8 mouse cellular contexts compared by ENCODE assay signal in genomic region chr14:45539659-45540468, GRCm38 (mm10). TPM values are rescaled to one million over a fixed set of nuclear protein-coding genes. Genes with fewer than 3 reads are reported as not detected.
DNase-seq lines count a peak whose midpoint lies in the region; TF ChIP-seq lines count a peak whose summit lies in the region.

No protein-coding gene starts in this region.

- no peaks in the 10 kb centered on the region for H3K27me3 ChIP-seq in C2C12 (ENCODE audit: control insufficient read depth, insufficient read depth, insufficient read length)

- H3K79me2 ChIP-seq in C2C12 (ENCODE audit: control insufficient read depth, insufficient read depth): no peaks in the 10 kb centered on the region

- peak; percentile 85 for DNase-seq in adrenal gland, postnatal 14 days
- peak; percentile 66 for DNase-seq in embryo, embryonic 9.5 days (ENCODE audit: extremely low spot score)
- DNase-seq in heart, adult 18-20 months: peak; percentile 91 to 94
- peak; percentile 87 for DNase-seq in kidney, adult 18-20 months
- peak; percentile 63 for DNase-seq in liver
- DNase-seq in neural tube, embryonic 10.5 days (ENCODE audit: extremely low spot score, low spot score): peak; percentile 57
- DNase-seq in thymus, postnatal 25 days: peak; percentile 11

- H3ac ChIP-seq in C2C12 (ENCODE audit: control insufficient read depth, insufficient read length, low read depth): no peak overlapping the region

- no peaks in the 10 kb centered on the region for H3K36me3 ChIP-seq in C2C12 (ENCODE audit: control insufficient read depth, insufficient read depth)

- no peaks in the 10 kb centered on the region for H3K79me3 ChIP-seq in C2C12 (ENCODE audit: low read depth)

- peak; percentile 63 for TF ChIP-seq CTCF in C2C12 (IDR thresholded peaks at IDR 0.05; ENCODE audit: control insufficient read depth, insufficient read depth, insufficient read length)

- no peak overlapping the region for H3K4me3 ChIP-seq in C2C12 (ENCODE audit: insufficient read depth, poor library complexity, severe bottlenecking)

TF ChIP-seq in C2C12, 6 proteins besides CTCF, POLR2A, EP300 and RAD21:
- TF ChIP-seq MAX (IDR thresholded peaks at IDR 0.05): no peak
- no peak for TF ChIP-seq CEBPB (IDR thresholded peaks at IDR 0.05; ENCODE audit: low read depth)
- TF ChIP-seq USF1 (IDR thresholded peaks at IDR 0.05; ENCODE audit: low read depth): no peak
- no peak for TF ChIP-seq MYOD1 (IDR thresholded peaks at IDR 0.05; ENCODE audit: control insufficient read depth, insufficient read length, low read depth)
- TF ChIP-seq FOSL1 (IDR thresholded peaks at IDR 0.05; ENCODE audit: insufficient read depth, low read length, poor library complexity, severe bottlenecking): no peak
- TF ChIP-seq MYOG (IDR thresholded peaks at IDR 0.05; ENCODE audit: control insufficient read depth, extremely low read depth, insufficient read length): no peak

RNA-seq across cellular contexts. Expression of gene Fermt2, which starts 9.9 kb away (rescaled TPM):
- 40.9 TPM for polyA plus RNA-seq in C2C12 (2012; fragmentation: generic; extraction: Trizol)
- 140 and 148 TPM in 2 replicates for total RNA-seq in adrenal gland, postnatal 14 days (2021)
- total RNA-seq in heart, adult 18-20 months (2021): 100 to 1,000 TPM; 215 to 269 TPM

Comparison
In these comparisons a context has a peak if more than half of its experiments do, and no peak if none do; other contexts are left out.
1. DNase-seq: peak in every context shown above with its lines; median percentile 92 in heart, adult 18-20 months; 87 in kidney, adult 18-20 months; 85 in adrenal gland, postnatal 14 days; 66 in embryo, embryonic 9.5 days; 63 in liver; 57 in neural tube, embryonic 10.5 days; 11 in thymus, postnatal 25 days.